Mouse (Mus musculus) heart, postnatal 14 days (tissue): Measurements from ENCODE around the gene Elane. TPM values are rescaled to one million over a fixed set of nuclear protein-coding genes. Genes with fewer than 3 reads are reported as not detected.
A peak's percentile ranks its signal among the peaks of the same experiment; 100 is the strongest.

Source experiments
- DNase-seq, 2 experiments: peaks; one replicate each; pipeline ENCODE4 v3.0.0; 2021 to 2022
- intact Hi-C: fragments of 180-260 bp; cut with DNase I; formaldehyde crosslinking; loops from one replicate; pipeline ENCODE4 v1.15.1; 2025
- long read RNA-seq, 2 experiments: library from polyadenylated mRNA; stranded (forward); transcript quantifications; one replicate each; pipeline ENCODE4 v2.0.0; 2021
- total RNA-seq, 2 experiments: library from RNA; stranded (reverse); gene quantifications; 2 replicates each; pipeline ENCODE4 v1.2.3; 2021

The Elane gene
- total RNA-seq, result not detected
- long read RNA-seq, experiment 1, result 0 reads
- long read RNA-seq, experiment 2, result 0 reads

DNA sequence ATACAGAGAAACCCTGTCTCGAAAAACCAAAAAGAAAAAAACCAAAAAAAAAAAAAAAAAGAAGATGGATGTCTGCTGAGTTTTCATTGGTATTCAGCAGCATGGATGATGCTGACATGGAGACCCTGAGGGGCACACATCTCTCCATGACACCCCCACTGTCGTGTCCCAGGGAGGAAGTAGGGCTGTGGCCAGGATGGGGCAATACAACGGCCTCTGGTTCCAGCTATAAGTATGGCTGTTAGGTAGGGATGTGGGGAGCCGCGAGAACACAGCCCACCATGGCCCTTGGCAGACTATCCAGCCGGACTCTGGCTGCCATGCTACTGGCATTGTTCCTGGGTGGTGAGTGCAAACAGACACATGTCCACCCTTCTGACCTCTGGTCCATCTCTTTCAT is at the start of gene Elane:
Elane (plus strand) TSS at position 194 of the 400 bp plus-strand sequence.
- no peak for DNase-seq
- intact Hi-C loops, result no loop called here

DNA sequence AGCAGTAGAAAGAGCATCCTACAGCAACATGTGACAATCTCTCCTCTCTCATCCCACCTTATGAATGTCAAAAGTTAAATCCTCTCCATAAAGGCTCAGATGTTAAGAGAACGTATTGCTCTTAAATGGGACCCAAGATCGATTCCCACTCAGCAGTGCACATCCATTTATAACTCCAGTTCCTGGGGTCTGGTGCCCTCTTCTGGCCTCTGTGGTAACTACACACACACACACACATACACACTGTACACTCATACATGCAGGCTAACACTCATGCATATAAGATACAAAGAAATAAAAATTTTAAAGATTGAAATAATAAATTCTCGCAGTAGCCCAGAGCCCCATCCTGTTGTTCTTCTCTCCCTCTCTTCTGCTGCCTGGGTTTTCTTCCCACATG is 49.1 kb upstream of the Elane start:
- DNase-seq, result no peak
- intact Hi-C loops, result no loop called here

GRCm38 (mm10) chr10:79838151-79838550 is 47.9 kb upstream of the Elane start:
- intact Hi-C loops, result no loop called here

DNA sequence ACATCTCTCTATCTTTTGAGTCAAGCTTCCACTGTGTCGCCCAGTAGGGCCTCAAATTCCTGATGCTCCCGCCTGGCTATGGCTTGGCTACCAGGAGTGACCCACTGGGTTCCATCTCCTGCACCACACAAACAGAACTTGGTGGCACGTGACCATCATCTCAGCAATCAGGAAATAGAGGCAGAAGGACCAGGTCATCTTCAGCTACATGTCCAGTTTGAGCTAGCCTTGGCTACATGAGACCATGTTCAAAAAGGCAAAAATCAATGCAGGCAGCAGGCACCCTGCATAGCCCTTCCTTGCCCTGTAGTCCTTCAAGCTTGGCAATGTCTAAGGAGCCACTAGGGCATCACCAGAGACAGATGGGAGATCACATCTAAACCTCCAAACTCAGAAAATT is 46.0 kb upstream of the Elane start:
- intact Hi-C loops, result loop anchor here (2.0 kb wide), 1 partner anchor 17 kb away; no protein-coding TSS in a partner anchor
- DNase-seq, result no peak

More at GRCm38 (mm10) chr10:79838151-79838550, 47.9 kb upstream of the Elane start:
- DNase-seq, result no peak

DNA sequence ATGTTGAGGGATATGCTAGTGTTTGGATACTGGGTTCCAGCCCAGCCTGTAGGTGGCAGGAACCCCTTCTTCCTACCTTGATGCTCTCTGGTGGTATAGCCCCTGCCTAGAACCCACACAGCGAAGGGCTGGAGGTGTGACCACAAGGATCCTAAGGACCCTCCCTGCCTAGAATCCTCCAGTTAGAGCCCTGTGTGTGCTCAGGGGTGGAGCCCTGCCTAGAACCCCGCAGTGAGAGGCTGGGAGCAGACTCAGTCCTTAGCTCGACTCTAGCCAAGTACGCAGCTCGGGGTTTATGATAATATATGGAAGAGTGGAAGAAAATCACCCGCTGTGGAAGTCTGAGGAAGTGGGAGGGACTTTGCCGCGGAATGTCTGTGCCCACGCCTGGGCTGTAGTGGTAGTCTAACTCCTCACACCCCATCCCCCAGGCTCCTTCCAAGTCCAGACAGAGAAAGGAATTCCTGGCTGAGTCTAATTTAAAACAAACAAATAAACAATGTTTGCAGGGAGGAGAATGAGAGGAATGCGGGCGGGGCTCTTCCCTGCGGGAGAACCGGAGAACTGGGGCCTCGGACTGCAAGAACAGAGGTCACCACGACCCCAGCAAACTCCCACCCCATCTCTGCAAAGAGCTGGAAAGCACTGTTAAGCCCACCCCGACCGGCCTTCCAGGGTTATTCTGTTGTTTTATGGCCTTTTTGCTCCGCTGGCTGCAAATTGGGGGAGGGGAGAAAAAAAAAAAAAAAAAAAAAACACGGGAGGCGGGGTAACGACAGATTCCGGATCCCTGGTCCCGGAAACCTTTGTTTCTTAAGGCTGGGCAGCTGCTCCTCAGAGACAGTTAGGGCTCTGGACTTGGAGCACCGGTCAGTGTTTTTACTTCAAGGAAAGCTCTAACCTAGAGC is 45.1 kb upstream of the Elane start:
- DNase-seq, result peak; percentile 63 to 71
- intact Hi-C loops, result loop anchor here (2.0 kb wide), 1 partner anchor 16 kb away; no protein-coding TSS in a partner anchor

- intact Hi-C loops, result no loop called here
Measured at GRCm38 (mm10) chr10:79842322-79842721, 43.7 kb upstream of the Elane start.

GRCm38 (mm10) chr10:79843476-79843875 is 42.6 kb upstream of the Elane start:
- no peak for DNase-seq
- intact Hi-C loops, result no loop called here

More at GRCm38 (mm10) chr10:79842322-79842721, 43.7 kb upstream of the Elane start:
- no peak for DNase-seq

GRCm38 (mm10) chr10:79846553-79846952 is 39.5 kb upstream of the Elane start:
- intact Hi-C loops, result no loop called here
- DNase-seq, result no peak

DNA sequence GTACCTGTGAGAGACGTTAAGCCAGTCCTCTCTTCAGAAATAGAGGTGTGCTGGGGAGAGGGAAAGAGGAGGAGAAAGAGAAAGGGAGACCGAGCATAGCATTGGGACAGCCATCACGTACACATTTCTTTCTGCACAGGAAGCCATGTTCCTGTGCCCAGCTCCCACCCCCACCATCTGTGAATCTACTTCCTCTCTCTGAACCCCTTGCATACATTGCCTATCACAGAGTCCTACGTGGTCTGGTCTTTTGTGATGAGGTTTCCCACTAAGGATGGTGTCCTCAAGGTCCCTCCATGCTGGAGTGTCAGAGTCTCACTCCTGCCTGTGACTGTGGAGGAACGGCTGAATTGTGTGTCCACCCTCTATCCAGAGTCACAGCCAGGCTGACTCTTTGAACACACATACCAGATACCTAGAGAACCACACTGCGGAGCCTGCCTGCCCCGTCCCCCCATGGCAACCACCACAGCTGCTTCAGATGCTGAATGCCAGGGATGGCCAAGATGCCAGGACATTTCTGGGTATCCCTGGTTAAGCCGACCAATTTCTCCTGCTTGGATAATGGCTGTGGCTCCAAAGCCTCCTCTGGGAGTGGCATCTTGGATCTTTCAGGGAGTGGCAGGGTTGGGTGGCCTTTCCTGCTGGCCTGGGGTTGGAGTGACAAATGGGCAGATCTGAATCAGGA is 36.0 kb upstream of the Elane start:
- intact Hi-C loops, result no loop called here
- no peak for DNase-seq

DNA sequence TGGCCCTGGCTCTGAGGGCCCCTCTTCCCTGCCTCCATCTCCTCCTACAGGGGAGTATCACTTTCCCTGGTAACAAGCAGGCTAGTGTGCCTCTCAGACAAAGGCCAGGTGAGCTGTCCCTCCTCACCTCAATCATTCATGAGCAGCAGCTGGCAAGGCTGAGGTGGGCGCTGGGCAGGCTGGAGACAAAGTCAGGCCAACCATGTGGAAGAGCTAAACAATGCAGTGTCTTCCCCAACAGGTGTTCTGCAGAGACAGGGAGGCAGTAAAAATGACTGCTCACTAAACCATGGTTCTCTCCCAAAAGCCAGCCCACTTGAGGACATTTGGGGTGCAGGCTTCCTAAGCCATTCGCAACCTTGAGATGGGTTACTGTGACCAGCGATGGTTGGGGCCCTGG is 34.4 kb upstream of the Elane start:
- no peak for DNase-seq
- intact Hi-C loops, result no loop called here

DNA sequence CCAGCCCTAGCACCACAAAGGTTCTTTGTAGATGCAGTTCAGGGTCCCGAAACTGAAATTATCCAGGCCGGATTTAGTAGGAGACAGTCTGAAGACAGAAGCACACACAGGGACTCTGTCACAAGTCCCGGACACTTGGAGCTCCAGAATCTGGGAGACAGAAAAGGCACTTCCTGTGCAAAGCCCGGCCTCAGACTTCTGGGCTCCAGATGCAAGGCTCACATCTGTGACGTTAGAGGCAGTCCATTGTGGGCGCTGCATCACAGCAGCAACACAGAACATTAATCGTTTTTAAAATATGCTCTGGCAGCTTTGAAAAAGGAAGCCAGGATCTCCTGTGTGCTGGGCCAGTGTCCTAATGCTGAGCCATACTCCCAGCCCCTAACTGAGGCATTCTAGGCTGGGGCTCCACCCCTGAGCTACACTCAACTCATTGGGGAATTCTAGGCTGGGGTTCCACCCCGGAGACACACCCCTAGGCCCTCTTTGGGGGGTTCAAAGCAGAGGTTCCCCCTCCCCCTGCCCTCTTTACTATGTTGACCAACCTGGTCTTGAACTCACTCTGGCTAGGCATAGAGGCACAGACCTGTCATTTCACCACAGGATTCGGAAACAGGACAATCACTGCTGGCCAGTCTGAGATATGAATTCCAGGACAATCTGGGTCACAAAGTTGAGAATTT is 33.8 kb upstream of the Elane start:
- DNase-seq, result peak; percentile 51 to 63
- intact Hi-C loops, result no loop called here

DNA sequence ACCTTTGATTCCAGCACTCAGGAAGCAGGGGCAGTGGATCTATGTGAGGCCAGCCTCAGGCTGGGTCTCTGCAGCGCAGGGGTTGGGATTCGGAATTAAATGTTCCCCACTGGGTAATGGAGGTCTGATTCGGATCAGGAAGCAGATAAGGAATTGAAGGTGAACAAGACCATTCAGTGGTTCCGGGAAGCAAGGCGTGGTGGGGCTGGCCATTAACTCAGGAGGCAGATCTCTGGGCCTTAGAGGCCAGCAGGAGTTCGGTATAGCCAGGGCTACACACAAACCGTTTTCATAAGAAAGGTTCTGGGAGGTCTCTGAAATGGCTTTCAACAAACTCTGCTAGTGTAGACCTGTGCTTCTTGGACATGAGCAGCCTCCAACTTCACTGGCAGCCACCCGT is 33.2 kb upstream of the Elane start:
- intact Hi-C loops, result no loop called here
- DNase-seq, result no peak

DNA sequence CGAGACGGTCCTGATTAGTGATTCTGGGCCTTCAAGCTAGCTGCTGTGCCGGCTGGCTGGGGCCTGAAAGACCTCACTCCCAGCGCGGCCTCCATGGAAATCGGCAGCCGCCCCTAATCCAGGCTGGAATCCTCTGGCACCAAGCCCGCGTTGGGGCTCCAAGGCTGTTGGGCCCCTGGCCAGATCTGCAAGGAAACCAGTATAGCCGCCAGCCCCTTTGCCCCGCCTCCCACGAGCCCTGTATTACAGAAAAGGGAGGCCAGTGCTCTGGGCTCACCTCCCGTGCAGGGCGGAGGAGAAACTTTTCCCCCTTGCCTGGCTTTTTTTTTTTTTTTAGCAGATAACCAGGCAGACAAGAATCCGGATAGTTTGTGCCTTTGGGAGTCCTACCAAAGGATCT is 32.7 kb upstream of the Elane start:
- intact Hi-C loops, result no loop called here
- peak; percentile 99 for DNase-seq

- DNase-seq, result peak; percentile 98
- intact Hi-C loops, result no loop called here
Measured at GRCm38 (mm10) chr10:79853860-79854795, 31.9 kb upstream of the Elane start, which contains the start of gene Ptbp1. Gene Ptbp1, plus strand, starts transcription at chr10:79854427.

GRCm38 (mm10) chr10:79854801-79855541 is 31.1 kb upstream of the Elane start:
- peak; percentile 72 to 74 for DNase-seq
- intact Hi-C loops, result no loop called here

DNA sequence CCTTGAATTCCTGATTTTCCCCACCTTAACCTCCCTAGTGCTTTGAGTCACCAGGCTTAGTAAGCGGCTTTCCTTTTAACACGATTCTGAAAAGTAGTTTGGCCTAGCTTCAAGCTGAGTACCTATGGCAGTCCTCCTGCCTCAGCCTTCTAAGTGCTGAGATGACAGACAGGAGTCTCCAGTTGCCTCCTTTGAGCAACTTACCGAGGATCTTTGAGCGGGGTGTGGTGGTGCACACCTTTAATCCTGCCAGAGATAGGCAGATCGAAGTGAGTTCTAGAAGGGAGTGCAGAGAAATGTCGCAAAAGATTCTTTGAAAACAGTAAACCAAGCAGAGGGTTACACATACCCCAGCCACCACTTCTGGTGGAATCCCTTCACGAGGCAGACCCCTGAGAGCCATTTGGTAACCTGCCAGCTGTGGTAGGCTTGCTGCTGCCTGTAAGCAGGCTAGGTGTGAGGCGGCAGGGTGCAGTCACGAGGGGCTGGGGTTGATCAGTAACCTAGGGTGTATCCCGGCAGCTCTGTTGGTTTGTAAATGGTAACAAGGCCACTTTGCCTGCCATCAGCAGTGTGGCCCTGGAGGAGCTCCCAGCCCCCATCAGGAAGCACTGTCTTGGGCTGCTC is 30.4 kb upstream of the Elane start:
- intact Hi-C loops, result loop anchor here (2.0 kb wide), 1 partner anchor 15 kb away; no protein-coding TSS in a partner anchor
- DNase-seq, result no peak

DNA sequence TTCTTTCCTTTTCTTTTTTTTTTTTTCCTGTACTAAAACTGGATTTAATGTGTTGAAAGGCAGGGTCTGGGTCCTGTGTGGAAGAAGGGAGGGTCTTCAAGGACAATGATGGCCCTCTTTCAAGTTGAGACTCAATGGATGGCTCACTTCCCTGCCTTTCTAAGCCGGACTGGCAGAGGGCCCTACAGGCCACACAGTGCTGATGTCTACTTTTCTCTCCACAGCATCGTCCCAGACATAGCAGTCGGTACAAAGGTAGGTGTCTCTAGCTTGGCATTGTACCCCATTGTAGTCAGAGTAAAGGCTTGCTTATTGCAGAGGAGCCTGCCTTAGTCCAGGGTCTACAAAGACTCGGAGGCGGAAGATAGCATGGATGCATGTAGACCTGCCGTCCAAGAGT is 29.8 kb upstream of the Elane start:
- DNase-seq, result no peak
- intact Hi-C loops, result loop anchor here (2.0 kb wide), 1 partner anchor 15 kb away; no protein-coding TSS in a partner anchor

- DNase-seq, result no peak
- intact Hi-C loops, result loop anchor here (2.0 kb wide), 1 partner anchor 16 kb away; no protein-coding TSS in a partner anchor
Measured at GRCm38 (mm10) chr10:79856704-79857451, 29.2 kb upstream of the Elane start.
